Mouse (Mus musculus) kidney, adult 2 months (tissue): ENCODE measurements around the gene Pdlim3.

Experiments used
- CTCF ChIP-seq: fragments of 200-500 bp; conservative IDR thresholded peaks from 2 replicates; pipeline ENCODE4 v1.5.1; 2011; ENCODE audit warnings: low read depth, mild to moderate bottlenecking, control low read depth, low read length, moderate library complexity, mixed read lengths; ENCODE audit not compliant: insufficient read depth, insufficient read length
- POLR2A ChIP-seq: fragments of 200-500 bp; IDR thresholded peaks from one replicate; pipeline ENCODE4 v1.6.1; 2011; ENCODE audit warnings: low read depth, low read length, control low read depth

DNA sequence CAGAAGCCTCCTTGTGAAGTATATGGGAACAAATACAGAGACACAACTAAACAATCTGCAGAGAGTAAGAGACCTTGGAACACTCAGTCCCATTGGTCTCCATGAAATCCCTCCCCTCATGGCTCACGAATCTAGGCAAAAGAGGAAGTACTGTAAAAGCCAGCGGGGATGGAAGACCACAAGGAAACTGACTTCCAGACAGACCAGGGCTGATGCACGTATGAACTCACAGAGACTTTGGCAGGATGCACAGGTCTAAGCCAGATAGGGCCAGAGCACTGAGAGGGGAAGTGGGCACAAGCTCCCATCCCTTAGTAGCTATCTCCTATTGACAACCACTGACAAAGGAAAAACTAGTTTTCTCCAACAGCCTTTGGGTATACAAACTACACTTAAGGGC, 4.8 kb upstream of the Pdlim3 start:
- TF ChIP-seq CTCF (no peak), POLR2A (no peak)
